Mouse (Mus musculus): ENCODE measurements around the gene Clcf1.
"Not testable (repeated sequence)": the region's sequence is repeated elsewhere in the genome, so short reads cannot be mapped to it uniquely, and the experiment has no call there.

The Clcf1 gene

DNA sequence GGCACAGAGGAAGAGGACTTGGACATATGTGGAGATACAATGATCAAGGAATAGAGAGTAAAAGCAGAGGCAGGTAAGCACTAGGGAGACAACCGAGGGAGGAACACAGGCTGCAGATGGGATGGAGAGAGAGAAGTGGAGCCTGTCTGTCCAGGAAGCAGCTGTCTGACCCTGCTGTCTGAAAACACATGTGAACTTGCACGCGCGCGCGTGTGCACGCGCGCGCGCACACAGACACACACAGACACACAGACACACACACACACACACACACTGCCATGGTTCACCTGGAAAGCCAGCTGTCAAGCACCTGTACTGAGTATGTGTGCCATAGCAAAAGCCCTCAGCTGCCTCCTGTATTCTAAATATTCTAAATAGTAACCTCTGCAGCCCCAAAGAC, 4.3 kb downstream of the Clcf1 start:
- DNase-seq (ENCODE audit: extremely low spot score) = no peak

DNA sequence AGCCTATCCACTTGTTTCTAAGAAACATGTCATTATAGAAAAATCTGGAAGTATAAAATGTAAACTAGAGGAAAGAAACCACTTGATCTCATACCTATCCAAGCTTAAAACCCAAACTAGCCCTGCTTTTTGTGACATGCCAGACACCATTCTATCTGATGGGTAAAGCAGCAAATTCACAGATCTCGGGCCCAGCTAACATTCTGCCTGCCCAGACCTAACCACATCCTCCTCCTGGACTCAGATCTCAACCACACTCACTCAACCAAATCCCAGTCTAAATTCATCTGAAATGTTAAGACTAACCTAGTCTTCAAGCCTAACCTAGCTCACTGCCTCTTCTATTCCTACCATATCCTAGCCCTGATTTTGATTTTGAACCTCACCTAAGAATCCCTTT, 4.7 kb downstream of the Clcf1 start:
- DNase-seq (ENCODE audit: extremely low spot score) = no peak

DNA sequence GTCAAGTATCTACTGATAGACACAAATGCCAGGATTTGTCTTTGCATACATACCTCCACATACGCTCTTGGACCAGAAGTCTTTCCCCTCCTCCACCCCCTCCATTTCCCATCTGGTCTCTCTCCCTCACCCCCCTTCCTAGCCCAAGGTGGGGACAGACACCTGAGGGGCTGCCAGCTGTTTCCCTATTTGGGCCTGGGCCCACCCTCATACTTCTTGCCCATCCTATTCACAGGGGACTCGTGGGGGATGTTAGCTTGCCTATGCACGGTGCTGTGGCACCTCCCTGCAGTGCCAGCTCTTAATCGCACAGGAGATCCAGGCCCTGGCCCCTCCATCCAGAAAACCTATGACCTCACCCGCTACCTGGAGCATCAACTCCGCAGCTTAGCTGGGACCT, 5.9 kb downstream of the Clcf1 start:
- DNase-seq (ENCODE audit: extremely low spot score) = no peak

DNA sequence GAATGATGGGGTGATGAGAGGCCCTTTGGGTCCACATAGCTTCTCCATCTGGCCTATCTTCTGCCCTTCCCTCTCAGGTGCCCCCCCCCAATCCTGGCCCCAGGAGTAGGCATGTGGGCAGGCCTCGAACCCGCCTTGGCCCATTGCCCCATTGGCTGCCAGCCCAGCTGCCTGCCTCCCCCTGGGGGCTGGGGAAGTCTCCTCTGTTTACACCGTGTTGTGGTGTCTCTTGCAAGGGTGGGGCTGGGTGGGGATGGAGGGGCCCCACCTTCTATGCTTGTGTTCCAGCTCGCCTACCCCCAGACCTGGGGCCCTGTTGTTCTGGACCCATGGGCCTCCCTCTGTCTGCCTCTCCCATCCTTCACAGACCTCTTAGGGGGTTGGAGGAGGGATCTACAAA, 6.4 kb downstream of the Clcf1 start:
- DNase-seq (ENCODE audit: extremely low spot score) = no peak

DNA sequence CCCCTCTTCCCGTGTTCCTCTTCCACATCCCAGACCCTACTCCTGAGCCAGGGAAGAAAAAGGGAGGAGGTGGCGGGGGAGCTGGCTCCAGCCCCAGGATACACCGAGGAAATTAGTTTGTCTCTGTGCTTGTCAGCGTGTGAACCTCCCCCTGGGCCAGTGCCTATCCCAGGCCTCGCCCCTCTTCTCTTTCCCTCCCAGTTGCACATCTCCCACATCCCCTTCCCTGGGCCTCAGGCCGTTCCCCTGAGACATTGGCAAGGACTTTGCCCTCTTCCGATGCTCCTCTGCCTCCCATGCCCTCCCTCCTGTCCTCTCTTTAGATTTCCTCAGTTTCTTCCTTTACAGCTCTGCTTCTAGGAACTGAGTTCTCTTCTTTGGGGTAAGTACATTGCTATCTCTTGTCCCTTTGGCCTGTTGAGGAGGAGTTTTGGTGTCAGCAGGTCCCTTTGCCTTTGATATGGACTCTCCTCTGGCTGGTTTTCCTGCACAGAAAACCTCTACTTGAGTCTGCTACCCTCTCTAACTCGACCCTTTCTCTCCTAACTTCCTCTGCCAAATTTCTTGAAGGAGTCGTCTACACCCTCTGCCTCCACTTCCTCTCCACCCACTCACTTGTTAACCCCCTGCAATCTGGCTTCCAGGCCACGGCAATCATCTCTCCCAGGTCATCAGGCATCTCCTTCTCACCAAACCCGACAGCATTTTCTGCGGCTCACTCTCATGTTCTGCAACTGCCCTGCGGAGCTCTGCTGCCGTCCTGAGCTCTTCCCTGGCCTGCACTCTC, 7.1 kb downstream of the Clcf1 start:
- DNase-seq (ENCODE audit: extremely low spot score) = no peak

DNA sequence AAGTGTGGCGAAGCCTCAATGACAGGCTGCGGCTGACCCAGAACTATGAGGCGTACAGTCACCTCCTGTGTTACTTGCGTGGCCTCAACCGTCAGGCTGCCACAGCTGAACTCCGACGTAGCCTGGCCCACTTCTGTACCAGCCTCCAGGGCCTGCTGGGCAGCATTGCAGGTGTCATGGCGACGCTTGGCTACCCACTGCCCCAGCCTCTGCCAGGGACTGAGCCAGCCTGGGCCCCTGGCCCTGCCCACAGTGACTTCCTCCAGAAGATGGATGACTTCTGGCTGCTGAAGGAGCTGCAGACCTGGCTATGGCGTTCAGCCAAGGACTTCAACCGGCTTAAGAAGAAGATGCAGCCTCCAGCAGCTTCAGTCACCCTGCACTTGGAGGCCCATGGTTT, 8.1 kb downstream of the Clcf1 start:
- no peak for DNase-seq (ENCODE audit: extremely low spot score)

DNA sequence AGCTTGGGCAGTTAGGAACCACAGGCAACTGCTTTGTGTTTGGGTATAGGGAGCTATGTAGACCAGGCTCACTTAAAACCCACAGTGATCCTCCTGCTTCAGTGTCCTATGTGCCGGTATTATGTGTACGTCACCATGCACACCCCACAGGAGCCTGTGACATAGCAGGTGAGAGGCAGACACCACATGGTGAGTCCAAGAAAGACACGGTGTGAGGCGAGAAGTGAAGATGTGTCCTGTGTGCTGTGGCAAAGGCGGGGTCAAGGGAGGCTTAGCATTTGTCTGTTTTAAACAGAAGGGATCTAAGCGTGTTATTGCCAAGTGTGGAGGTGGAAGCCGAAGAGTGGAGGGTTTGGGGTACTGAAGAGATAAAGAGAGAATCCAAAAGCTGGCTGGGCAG, 12.7 kb downstream of the Clcf1 start:
- no peak for DNase-seq (ENCODE audit: extremely low spot score)

DNA sequence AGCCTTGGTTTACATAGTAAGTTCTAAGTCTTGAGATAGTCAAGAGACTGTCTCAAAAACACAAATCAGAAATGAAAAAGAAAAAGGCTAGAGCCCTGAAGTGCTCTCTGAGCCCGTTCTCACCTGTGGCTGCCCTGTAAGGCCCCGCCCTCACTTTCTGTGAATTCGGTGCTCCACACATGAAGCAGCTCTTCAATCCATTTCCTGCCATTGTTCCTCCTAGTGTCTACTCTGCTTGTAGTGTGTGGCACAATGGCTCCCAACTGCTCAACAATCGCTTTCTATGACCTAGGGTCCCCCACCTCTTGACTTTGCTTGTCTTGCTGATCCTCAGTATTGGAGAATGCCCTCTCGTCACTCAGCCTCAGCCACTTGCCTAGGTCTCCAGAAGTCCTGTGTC, 13.4 kb downstream of the Clcf1 start:
- no peak for DNase-seq (ENCODE audit: extremely low spot score)

DNA sequence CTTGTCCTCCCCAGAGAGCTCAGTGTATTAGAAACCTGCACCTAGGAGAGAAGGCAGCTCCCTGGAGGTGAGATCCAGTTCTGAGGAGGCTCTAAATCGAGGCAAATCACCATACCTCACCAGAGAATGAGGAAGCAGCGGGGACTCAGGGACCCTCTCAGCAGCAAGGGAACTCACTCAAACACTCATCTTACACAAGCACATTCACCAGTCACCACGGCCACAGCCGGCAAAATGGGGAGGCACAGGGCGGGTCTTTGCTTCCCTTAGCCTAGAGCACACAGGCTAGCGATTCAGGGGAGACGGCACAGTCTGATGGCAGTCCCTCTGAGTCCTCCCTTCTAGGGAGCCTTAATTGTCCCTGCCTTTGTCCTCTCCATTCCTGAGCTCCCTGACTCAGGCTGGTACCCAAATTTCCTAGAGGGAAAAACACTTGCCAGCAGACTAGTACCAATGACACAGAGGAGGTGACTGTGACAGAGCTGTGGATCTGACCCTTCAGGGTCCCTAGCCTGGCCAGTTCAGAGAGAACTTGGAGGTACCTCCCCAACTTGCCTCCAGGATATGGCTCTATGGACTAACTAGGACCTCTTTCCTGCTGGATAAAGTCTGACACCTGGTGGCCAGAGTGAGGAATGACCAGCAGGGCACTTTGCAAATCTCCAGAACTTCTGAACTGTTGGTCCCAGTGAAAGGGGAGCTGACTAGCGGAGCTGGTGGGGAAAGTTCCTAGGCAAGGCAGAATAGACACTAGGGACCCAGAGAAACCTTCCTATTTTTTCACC, 14.0 kb downstream of the Clcf1 start:
- DNase-seq (ENCODE audit: extremely low spot score) = peak; percentile 80

DNA sequence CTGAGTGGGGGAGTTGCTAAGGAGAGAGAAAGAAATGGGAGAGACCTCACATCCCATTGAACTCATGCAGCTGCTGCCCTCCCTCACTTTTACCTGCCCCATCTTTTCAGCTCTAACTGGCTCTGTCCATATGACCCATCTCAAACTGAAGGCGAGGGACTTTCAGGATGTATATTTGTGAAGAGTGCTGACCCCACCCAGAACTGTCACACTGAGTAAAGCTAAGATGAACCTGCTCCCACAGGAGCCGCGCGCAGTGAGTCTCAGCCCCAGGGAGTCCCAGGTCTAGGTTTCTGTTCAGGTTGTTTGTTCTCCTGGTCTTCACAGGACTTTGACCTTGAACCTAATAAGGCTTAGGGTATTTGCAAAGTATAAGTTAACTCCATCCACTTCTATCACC, 14.9 kb downstream of the Clcf1 start:
- DNase-seq (ENCODE audit: extremely low spot score) = no peak

DNA sequence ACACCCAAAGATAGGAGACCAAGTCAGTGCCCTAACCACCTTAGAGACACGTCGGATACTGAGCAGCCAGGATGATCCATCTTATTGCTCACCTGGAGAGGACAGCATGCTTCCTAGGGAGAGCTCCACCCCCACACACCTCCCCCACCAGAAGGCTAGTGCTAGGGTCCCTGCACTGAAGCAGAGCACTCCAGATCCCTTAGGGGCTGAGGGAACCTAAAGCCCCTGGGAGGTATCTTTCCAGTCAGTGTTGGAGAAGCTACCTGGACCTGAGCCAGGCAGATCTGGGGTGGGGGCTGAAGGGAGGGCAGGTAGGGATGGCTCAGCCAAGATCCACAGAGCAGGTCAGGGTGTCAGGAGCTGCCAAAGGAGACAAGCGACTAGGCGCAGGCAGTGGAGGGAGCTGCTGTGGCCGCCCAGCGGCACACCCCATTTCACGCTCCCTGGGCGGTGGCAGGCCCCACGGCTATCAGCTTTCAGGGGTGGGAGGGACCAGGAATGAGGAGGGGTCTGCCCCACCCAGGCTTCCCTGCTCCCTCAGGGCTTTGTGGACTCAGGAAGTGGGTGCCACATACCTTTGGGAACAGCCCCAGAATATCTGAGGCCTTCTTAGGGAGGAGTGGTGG, 15.5 kb downstream of the Clcf1 start:
- DNase-seq (ENCODE audit: extremely low spot score) = no peak

DNA sequence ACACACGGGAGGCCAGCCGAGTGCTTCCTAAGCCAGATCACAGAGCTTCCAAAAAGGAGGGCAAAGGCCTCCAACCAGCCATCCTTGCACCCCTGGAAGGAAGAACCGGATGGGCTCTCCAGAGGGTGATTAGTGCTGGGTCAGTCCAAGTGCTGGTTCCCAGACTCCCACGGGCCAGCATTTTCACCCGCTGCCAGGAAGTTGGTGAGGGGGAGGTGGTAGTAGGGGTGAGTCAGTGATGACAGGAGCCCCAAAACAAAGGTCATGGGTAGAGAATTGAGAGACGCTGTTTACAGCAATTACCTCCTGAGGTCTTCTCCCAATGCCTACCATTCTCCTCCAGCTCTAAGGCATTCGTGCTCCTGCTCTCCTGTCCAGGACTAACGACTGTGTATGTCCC, 16.4 kb downstream of the Clcf1 start:
- no peak for DNase-seq (ENCODE audit: extremely low spot score)

DNA sequence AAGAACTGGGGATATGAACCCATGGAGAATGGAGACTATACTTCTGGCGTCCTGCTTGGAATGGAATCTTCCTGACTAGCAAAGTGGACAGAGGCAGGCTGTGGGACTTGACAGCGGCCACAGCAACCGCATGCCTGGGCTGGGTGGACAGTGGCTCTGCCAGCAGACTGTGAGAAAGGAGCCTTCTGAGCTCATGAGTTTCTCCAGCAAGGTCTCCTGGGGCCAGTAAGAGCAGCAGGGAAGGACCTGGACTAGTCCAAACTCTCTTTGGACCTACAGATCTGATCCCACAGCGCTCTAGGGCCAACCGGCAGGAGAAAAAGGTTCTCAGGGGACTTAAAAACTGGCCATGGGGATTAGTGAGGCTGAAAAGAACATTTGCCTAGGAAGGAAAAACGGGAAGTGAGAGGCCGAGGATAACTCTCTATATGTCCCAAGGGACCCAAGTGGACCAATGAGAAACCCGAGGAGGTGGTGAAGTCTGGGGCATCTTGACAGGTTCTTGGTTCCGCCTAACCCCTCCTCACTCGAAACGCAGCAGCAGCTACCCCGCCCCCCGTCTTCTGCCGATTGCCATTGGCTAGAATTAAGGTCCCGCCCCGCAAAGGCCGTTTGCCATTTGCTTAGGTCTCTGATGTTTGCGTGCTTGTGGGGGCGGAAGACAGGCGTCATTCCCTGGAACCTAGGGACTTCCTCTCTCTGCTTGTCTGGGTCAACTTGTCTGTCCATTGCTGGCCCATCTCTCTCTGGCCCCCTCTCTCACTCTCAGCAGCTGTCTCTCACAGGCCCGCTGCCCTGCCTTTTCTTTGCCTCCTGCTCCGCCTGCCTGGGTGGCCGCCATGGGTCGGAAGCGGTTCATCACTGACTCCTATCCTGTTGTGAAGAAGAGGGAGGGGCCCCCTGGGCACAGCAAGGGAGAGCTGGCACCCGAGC, 17.5 kb downstream of the Clcf1 start, which contains the start of gene Pold4:
Gene Pold4, plus strand, starts transcription at position 647 of the 933 bp plus-strand sequence.
- peak; percentile 89 for DNase-seq (ENCODE audit: extremely low spot score)

DNA sequence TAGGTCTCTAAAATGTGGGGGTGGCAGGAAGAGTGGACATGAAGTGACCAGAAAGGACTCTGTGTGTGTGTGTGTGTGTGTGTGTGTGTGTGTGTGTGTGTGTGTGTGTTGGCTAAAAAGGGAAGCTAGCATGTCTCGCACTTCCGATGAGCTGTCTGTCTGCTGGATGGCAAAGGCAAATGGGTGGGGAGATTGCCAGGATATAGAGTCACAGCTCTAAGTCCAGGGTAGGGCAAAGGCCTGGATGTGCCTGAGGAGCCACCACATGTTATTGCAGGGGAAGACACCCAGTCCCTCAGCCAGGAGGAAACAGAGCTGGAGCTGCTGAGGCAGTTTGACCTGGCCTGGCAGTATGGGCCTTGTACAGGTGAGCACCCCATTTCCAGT, 18.1 kb downstream of the Clcf1 start:
- no peak for DNase-seq (ENCODE audit: extremely low spot score)

DNA sequence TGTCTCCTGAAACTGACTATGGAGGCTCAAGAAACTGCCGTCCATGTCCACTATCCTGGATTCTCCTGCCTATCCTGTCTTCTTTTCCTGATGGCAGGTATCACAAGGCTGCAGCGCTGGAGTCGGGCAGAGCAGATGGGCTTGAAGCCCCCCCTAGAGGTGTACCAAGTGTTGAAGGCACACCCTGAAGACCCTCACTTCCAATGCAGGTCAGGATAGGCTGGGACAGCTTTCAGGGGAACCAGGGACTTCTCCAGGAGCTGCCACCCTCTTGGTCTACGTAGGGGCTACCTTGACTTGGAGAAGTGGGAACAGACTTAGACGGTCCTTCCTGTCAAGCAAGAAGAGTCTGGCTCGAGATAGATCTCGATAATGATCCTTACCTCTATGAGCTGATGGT, 18.6 kb downstream of the Clcf1 start:
- no peak for DNase-seq (ENCODE audit: extremely low spot score)

DNA sequence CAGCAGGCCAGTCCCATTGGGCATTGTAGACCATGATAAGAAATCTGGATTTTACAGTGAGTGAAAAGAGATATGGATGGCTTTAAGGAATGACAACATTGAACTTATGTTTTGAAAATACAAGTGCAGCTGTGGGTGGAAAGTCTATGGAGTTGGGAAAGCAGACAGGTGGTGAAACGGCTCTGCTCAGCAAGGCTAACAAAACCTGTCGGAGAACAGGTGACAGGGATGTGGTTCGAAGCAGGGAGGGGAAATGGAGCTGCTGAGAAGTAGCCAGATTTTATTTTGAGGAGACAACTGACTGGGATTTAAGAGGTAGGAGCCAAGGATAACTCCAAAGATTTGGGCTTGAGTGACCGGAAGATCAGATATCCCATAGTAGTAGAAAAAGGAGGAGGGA, 20.5 kb downstream of the Clcf1 start:
- DNase-seq (ENCODE audit: extremely low spot score) = no peak

DNA sequence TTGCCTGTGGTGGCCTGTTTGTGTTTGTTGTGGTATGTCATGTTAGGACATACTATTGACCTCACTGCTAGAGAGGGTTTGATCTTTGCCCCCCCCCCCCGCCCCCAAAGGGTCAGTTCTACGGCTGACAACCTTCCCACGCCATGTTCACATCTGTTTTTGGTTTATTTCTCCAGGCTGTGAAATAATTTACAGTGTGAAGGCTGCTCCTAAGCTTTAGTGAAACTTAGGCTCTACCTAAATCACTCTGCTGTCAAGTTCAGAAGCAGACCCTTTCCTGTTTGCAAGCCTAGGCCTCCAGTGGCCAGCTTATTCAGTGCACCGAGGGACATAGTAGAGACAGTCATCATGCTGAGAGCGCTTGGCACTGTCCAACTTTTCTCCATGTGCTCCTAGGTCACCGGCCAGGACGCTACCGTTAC, 26.2 kb downstream of the Clcf1 start:
- peak; percentile 36 for DNase-seq (ENCODE audit: extremely low spot score)

DNA sequence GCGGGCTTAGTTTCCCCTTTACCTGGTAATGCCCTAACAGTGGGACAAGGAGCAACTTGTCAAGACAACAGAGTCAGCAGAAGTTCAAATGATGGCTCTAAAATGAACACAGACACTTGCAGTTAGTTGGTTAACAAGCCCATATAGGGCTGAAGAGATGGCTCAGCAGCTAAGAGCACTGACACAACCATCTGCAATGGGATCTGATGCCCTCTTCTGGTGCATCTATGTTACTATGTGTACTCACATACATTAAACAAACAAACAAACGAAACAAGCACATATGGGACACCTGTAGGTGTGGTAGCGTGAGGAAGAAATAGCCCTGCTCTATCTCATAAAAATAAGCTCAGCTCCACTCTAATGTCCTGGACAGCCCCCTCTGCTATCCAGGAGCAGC, 28.4 kb downstream of the Clcf1 start:
- DNase-seq (ENCODE audit: extremely low spot score) = no peak

DNA sequence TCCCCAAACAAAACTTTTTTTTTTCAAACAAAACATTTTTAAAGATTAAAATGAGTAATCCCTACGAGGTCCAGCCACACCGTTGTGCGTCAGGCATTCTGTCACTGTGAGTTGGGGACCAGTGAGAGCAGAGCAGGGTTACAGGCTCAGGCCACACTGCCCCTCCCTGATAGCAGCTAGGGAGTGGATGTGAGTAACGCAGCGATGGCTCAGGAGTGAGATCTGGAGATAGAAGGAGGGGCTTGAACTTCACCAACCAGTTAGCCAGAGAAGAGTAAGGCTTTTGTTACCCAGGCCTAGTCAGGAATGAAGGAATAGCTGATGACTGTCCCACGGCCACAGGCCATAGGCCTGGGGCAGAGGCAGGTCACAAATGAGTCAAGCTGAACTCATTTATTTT, 30.7 kb downstream of the Clcf1 start:
- no peak for DNase-seq (ENCODE audit: extremely low spot score)

DNA sequence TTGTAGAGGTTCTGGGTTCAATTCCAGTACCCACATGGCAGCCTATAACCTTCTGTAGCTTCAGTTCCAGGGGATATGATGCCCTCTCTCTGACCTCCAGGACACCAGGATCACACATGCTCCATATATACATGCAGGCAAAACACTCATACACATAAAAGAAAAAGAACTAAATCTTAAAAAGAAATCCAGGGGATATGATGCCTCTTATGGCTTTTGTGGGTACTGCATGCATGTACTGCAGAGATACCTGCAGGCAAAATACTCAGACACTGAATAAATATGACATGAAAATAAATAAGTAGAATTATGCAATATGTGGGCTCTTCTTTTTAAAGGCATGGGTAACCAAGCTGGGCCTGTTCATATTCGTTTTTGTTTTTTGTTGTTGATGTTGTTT, 33.0 kb downstream of the Clcf1 start:
- no peak for DNase-seq (ENCODE audit: extremely low spot score)

DNA sequence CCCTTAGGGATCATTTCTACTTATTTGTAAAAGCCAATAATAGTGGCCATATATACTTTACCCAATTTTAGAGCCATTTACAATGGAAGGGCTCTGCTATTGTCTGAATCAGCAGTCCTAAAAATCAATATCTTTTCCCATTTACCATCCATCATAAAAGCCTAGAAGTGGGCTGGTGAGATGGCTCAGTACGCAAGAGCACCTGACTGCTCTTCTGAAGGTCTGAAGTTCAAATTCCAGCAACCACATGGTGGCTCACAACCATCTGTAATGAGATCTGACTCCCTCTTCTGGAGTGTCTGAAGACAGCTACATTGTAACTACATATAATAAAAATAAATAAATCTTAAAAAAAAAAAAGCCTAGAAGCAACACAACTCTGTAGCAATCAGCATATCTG, 34.6 kb downstream of the Clcf1 start:
- not testable (repeated sequence) for DNase-seq (ENCODE audit: extremely low spot score)

DNA sequence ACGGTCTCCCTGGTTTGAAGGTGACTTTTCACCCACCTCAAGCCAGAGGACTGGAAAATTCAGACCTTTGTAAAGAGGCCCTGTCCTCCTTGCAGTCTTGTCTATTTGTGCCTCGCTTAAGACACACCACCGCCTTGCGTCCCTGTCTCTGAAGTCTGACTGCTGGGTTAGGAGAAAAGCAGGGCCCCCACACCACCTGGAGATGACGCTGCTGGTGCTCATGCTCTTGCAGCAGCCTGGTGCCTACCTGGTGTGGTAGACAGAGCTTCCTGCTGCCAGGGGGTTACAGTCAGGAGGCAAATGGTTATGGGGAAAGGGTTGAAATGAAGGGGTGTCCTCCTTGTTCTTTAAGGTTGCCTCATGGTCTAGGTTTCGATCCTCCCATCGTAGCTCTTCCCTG, 40.2 kb downstream of the Clcf1 start:
- no peak for DNase-seq (ENCODE audit: extremely low spot score)

All from embryo, embryonic 9.5 days (tissue).